Mouse (Mus musculus) hindbrain, embryonic 15.5 days (tissue): ENCODE measurements around the gene Zdhhc21. TPM values are rescaled to one million over a fixed set of nuclear protein-coding genes. Genes with fewer than 3 reads are reported as not detected.

ENCODE experiments used
- ATAC-seq: fragments of 200-750 bp; cut with Nextera tagmentation; 2 replicates; pipeline ENCODE4 v1.8.0; 2017; ENCODE audit warnings: low read depth, moderate number of reproducible peaks, moderate TSS enrichment; ENCODE audit not compliant: low FRiP score
- H3K27ac ChIP-seq: fragments of 300-500 bp; sonication (generic); replicated peaks from 2 replicates; pipeline ENCODE4 v1.5.1; 2015; ENCODE audit warnings: mild to moderate bottlenecking, inconsistent platforms
- H3K27me3 ChIP-seq: fragments of 300-500 bp; sonication (generic); 2 replicates; pipeline ENCODE4 v1.6.1; 2015; ENCODE audit warnings: control low read depth, inconsistent platforms
- H3K36me3 ChIP-seq: fragments of 300-500 bp; sonication (generic); 2 replicates; pipeline ENCODE4 v1.6.1; 2015; ENCODE audit warnings: control low read depth, inconsistent platforms
- H3K4me1 ChIP-seq: fragments of 300-500 bp; sonication (generic); replicated peaks from 2 replicates; pipeline ENCODE4 v1.6.1; 2015; ENCODE audit warnings: control low read depth, inconsistent platforms
- H3K4me2 ChIP-seq: fragments of 300-500 bp; sonication (generic); 2 replicates; pipeline ENCODE4 v1.6.1; 2015; ENCODE audit warnings: moderate library complexity, mild to moderate bottlenecking, inconsistent platforms
- H3K4me3 ChIP-seq: fragments of 300-500 bp; sonication (generic); 2 replicates; pipeline ENCODE4 v1.5.1; 2015; ENCODE audit warnings: mild to moderate bottlenecking, inconsistent platforms
- H3K9ac ChIP-seq: fragments of 300-500 bp; sonication (generic); 2 replicates; pipeline ENCODE4 v1.6.1; 2015; ENCODE audit warnings: inconsistent platforms
- H3K9me3 ChIP-seq: fragments of 300-500 bp; sonication (generic); 2 replicates; pipeline ENCODE4 v1.6.1; 2016; ENCODE audit warnings: control low read depth, inconsistent platforms
- WGBS: fragments of 180-500 bp; shearing (Covaris S2); methylation state at CpG from one replicate; pipeline ENCODE4 v1.1.7; 2015; 5-methylcytosine and 5-hydroxymethylcytosine counted together
- polyA plus RNA-seq: library from polyadenylated mRNA; unstranded; fragments of >200 nt; fragmentation: Nextera tagmentation; extraction: Ambion mirVana; gene quantifications from 2 replicates; pipeline ENCODE4 v1.2.1, GENCODE M21; 2015

Gene Zdhhc21
- 17.0 and 18.7 TPM in 2 replicates for polyA plus RNA-seq

- peak within 1 kb of the TSS; percentile 72 for H3K4me2 ChIP-seq
- peaks cover 22% of the 10 kb centered on the region for H3K4me1 ChIP-seq
- H3K4me3 ChIP-seq: peak within 1 kb of the TSS; percentile 69
- H3K9ac ChIP-seq: peak within 1 kb of the TSS; percentile 84
- peak; percentile 92 for ATAC-seq
- H3K27me3 ChIP-seq: no peaks in the 10 kb centered on the region
- no peaks in the 10 kb centered on the region for H3K9me3 ChIP-seq
- peak within 1 kb of the TSS; percentile 92 for H3K27ac ChIP-seq
- no peaks in the 10 kb centered on the region for H3K36me3 ChIP-seq
- WGBS: under 1% methylated on average over 70 of the region's 82 CpGs
Measured at GRCm38 (mm10) chr4:82859131-82860125, at the start of gene Zdhhc21. TSS of gene Zdhhc21 (minus strand) at chr4:82859958.

DNA sequence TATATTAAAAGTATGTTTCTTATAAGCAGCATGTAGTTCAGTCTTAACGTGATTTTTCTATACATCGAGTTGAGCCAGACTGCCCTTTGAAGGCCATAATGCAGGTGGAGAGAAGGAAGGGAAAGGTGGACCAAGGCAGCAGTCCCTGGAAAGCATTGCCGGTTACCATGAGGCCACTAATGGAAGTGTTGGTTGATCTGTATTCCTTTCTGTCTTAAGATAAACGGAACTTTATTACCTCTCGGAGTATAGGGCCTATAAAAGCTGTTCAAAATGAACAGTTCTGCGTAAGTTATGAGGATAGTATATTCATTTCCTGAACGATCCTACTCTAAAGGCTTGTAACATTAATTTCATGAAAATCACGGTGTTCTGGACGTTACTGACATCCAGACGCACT, 35.5 kb upstream of the Zdhhc21 start:
- Histone ChIP-seq H3K9ac (no peak overlapping the region), H3K27ac (no peak overlapping the region), H3K27me3 (no peaks in the 10 kb centered on the region), H3K4me1 (no peaks in the 10 kb centered on the region; the same call in 1 of the 2 replicates), H3K4me3 (no peak overlapping the region), H3K4me2 (no peak overlapping the region), H3K36me3 (no peaks in the 10 kb centered on the region), H3K9me3 (no peaks in the 10 kb centered on the region)
- ATAC-seq: no peak
- WGBS: 87% methylated on average over 10 of the region's 10 CpGs

DNA sequence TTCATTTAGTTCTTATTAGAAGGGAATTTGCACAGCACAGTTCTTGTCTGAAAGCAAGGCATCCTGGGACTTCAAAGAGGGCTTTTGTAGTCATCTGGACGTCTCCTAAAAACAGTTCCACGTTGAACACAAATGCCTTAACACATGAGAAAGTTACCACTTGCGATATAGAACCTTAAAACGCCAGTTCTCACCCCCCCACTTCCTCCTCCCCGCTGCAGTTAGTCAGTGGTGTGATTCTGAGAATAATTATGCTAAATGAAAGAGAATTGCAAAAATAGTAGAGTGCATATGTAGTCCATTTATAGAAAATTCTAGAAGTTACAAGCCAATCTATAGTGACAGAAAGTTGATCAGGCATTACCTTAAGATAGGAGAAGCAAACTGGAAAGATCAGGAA, 32.5 kb upstream of the Zdhhc21 start:
- no peak for ATAC-seq
- Histone ChIP-seq H3K4me3 (no peak overlapping the region), H3K4me1 (no peaks in the 10 kb centered on the region; the same call in 1 of the 2 replicates), H3K4me2 (no peak overlapping the region), H3K27ac (no peak overlapping the region), H3K27me3 (no peaks in the 10 kb centered on the region), H3K9ac (no peak overlapping the region), H3K9me3 (no peaks in the 10 kb centered on the region), H3K36me3 (no peaks in the 10 kb centered on the region)
- WGBS: 83% methylated on average over 5 of the region's 5 CpGs

- Histone ChIP-seq H3K9me3 (no peaks in the 10 kb centered on the region), H3K36me3 (no peaks in the 10 kb centered on the region), H3K27ac (no peak overlapping the region), H3K27me3 (no peaks in the 10 kb centered on the region), H3K4me2 (no peak overlapping the region), H3K4me1 (no peaks in the 10 kb centered on the region; the same call in 1 of the 2 replicates), H3K9ac (no peak overlapping the region), H3K4me3 (no peak overlapping the region)
- WGBS: 86% methylated on average over 2 of the region's 2 CpGs
- no peak for ATAC-seq
Measured at GRCm38 (mm10) chr4:82891566-82891965, 31.8 kb upstream of the Zdhhc21 start.

DNA sequence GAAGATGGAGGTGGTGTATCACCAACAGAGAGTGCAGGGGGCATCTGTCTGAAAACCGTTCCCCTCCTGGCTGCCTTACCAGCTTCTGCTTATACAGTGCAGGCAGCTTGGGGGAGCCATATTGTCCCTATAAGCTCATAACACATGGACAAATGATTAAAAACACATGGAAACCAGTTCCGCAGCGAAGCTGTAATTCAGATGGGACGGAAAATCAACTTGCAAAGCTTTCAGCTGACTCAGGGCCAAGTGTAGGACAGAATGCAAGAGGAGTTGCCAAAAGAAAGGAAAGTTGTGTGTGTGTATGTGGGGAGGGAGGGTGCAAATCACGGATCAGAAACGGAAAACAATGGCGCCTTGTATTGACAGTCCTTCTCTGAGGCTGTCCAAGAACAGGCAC, 31.3 kb upstream of the Zdhhc21 start:
- H3K9ac ChIP-seq: no peak overlapping the region
- no peak overlapping the region for H3K4me3 ChIP-seq
- H3K27ac ChIP-seq: no peak overlapping the region
- no peaks in the 10 kb centered on the region; the same call in 1 of the 2 replicates for H3K4me1 ChIP-seq
- H3K9me3 ChIP-seq: no peaks in the 10 kb centered on the region
- no peaks in the 10 kb centered on the region for H3K36me3 ChIP-seq
- H3K27me3 ChIP-seq: no peaks in the 10 kb centered on the region
- no peak for ATAC-seq
- H3K4me2 ChIP-seq: no peak overlapping the region
- WGBS: 63% methylated on average over 7 of the region's 7 CpGs

DNA sequence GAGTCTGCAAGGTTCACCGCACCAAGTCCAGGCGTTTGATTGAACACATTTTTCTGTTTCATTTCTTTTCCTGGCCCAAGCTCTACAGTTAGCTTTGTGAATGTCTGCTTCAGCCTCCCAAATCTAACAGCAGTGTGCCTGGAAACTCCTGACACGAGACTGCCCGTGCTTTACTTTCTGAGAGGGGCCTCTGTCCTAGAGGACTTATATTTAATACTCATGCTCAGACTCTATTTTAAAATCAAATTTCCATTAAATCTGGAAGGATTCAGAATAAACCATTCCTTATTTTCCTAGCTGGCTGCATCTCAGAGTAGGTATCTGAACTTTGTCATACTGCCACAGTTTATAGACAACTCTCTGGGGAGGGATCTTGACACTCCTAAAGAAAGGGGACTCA, 30.8 kb upstream of the Zdhhc21 start:
- Histone ChIP-seq H3K9me3 (no peaks in the 10 kb centered on the region), H3K36me3 (no peaks in the 10 kb centered on the region), H3K9ac (no peak overlapping the region), H3K27me3 (no peaks in the 10 kb centered on the region), H3K27ac (no peak overlapping the region), H3K4me2 (no peak overlapping the region), H3K4me1 (no peaks in the 10 kb centered on the region; the same call in 1 of the 2 replicates), H3K4me3 (no peak overlapping the region)
- WGBS: 89% methylated on average over 4 of the region's 4 CpGs
- no peak for ATAC-seq

- no peak overlapping the region for H3K9ac ChIP-seq
- H3K9me3 ChIP-seq: no peaks in the 10 kb centered on the region
- 46% methylated on average over 2 of the region's 2 CpGs for WGBS
- H3K4me2 ChIP-seq: no peak overlapping the region
- peaks cover 3% of the 10 kb centered on the region; the same call in 1 of the 2 replicates for H3K4me1 ChIP-seq
- no peak for ATAC-seq
- H3K4me3 ChIP-seq: no peak overlapping the region
- no peaks in the 10 kb centered on the region for H3K27me3 ChIP-seq
- H3K27ac ChIP-seq: no peak overlapping the region
- no peaks in the 10 kb centered on the region for H3K36me3 ChIP-seq
Measured at GRCm38 (mm10) chr4:82886148-82886547, 26.4 kb upstream of the Zdhhc21 start.

DNA sequence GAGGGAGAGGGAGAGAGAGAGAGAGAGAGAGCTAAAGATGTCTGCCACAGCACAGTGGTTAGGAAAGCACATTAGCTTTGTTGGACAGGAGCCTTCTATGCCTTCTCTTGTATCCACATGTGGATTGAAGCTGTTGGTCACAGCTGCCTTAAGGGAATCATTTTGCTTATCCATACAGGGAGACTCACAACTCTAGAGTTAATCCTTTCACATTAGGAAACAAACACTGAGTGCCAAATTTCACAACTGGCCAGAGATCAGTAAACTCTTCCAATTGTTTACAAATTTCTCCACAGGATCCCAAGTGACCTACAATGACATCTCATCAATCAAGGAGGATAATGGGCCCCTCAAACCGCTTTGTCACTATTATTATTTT, 25.8 kb upstream of the Zdhhc21 start:
- Histone ChIP-seq H3K9ac (no peak overlapping the region), H3K27ac (no peak overlapping the region), H3K4me1 (0 out of 2 replicates have a peak, but pooled peaks cover 3% of the 10 kb centered on the region), H3K36me3 (no peaks in the 10 kb centered on the region), H3K4me2 (no peak overlapping the region), H3K27me3 (no peaks in the 10 kb centered on the region), H3K9me3 (no peaks in the 10 kb centered on the region), H3K4me3 (no peak overlapping the region)
- no peak for ATAC-seq
- WGBS: 38% methylated on average over 1 of the region's 1 CpGs

- no peak within 1 kb of the TSS for H3K27ac ChIP-seq
- H3K4me1 ChIP-seq: 0 out of 2 replicates have a peak, but pooled peaks cover 3% of the 10 kb centered on the region
- H3K4me3 ChIP-seq: no peak within 1 kb of the TSS
- ATAC-seq: no peak
- no peak within 1 kb of the TSS for H3K9ac ChIP-seq
- no peaks in the 10 kb centered on the region for H3K27me3 ChIP-seq
- H3K36me3 ChIP-seq: no peaks in the 10 kb centered on the region
- H3K4me2 ChIP-seq: no peak within 1 kb of the TSS
- 65% methylated on average over 18 of the region's 19 CpGs for WGBS
- no peaks in the 10 kb centered on the region for H3K9me3 ChIP-seq
Measured at GRCm38 (mm10) chr4:82884636-82885534, 25.1 kb upstream of the Zdhhc21 start, which contains the start of gene Cer1. TSS of gene Cer1 (minus strand) at chr4:82885148.

DNA sequence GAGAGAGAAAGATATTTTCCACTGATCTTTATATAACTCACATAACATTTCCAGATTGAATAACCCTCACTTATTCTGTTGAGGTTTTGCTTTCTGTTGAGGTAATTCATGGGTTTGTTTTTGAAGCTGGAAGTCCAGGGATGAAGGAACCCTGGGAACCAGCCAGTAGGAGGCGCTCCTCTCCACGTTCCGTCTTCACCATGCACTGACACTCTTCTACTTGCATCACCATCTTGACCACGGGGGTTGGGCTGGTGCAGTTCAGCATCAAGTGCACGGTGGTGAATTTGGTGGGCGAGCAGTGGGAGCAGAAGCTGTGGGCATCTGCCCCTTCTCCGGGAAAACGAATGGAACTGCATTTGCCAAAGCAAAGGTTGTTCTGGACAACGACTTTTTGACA, 22.7 kb upstream of the Zdhhc21 start:
- Histone ChIP-seq H3K4me1 (0 out of 2 replicates have a peak, but pooled peaks cover 3% of the 10 kb centered on the region), H3K9me3 (no peaks in the 10 kb centered on the region), H3K4me2 (no peak overlapping the region), H3K4me3 (no peak overlapping the region), H3K9ac (no peak overlapping the region), H3K27me3 (no peaks in the 10 kb centered on the region), H3K27ac (no peak overlapping the region), H3K36me3 (no peaks in the 10 kb centered on the region)
- 84% methylated on average over 9 of the region's 9 CpGs for WGBS
- ATAC-seq: no peak

DNA sequence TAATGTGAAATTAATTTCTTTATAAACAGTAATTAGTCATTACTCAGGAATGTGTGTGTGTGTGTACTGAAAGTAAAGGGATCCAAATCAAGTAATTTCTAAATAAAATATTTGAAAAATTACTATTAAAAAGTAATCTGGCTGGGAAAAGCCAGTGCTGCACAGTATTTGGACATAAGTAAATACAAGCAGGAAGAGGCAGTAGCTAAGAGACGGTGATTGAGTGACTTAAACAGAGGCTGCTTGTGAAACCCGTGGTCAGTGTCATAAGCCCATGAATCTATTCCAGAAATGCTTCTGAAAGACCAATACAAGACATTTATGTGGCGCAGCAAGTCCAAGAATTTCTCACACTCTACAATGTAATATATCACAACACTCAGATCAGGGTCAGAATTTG, 21.6 kb upstream of the Zdhhc21 start:
- no peak overlapping the region for H3K4me2 ChIP-seq
- no peak overlapping the region for H3K9ac ChIP-seq
- 0 out of 2 replicates have a peak, but pooled peaks cover 3% of the 10 kb centered on the region for H3K4me1 ChIP-seq
- WGBS: 74% methylated on average over 3 of the region's 3 CpGs
- no peak overlapping the region for H3K27ac ChIP-seq
- ATAC-seq: no peak
- H3K9me3 ChIP-seq: no peaks in the 10 kb centered on the region
- no peak overlapping the region for H3K4me3 ChIP-seq
- H3K36me3 ChIP-seq: no peaks in the 10 kb centered on the region
- H3K27me3 ChIP-seq: no peaks in the 10 kb centered on the region
